Mouse (Mus musculus): ENCODE results near the gene Csnk1g2. TPM values are rescaled to one million over a fixed set of nuclear protein-coding genes. Genes with fewer than 3 reads are reported as not detected.
A peak's percentile ranks its signal among the peaks of the same experiment; 100 is the strongest.

Gene Csnk1g2
- polyA plus RNA-seq, 1 experiment from 2014 or later, result 15.1 TPM

DNA sequence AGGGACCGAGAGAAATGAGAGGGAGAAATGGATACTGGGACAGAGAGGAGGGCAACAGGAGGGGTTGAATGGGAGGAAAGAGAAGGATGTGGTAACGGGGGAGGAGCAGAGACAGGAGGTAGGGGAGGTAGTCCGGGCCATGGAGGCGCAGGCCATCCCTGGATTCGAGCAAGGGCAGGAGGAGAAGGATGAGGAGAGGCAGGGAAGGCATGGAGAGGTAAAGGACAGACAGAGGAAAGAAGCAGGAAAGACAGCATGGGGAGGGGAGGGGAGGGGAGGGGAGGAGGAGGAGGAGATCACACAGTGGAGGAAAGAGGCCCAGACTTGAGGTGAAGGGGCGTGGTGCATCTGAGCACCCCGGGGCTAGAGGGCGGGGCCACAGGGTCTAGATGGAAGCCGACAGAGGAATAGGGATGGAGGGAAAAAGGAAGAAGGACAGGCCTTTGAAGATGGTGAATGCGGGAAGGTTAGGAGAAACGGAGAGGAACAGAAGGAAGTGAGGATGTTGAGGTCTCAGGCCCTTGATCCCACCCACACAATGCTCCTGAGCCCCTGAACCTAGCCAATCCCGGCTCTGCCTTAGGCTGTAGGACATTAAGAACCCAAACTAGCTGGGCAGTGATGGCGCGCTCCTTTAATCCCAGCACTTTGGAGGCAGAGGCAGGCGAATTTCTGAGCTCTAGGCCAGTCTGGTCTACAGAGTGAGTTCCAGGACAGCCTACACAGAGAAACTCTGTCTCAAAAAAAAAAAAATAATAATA lies 34.4 kb downstream of the Csnk1g2 start, which contains the start of gene Btbd2:
Btbd2 (minus strand) TSS at position 209 of the 761 bp plus-strand sequence.
- peak within 1 kb of the TSS; percentile 93 for H3K4me3 ChIP-seq (ENCODE audit: low read length)
- H3K36me3 ChIP-seq (ENCODE audit: control insufficient read depth, insufficient read depth, low read length), result no peaks in the 10 kb centered on the region
- peak within 1 kb of the TSS; percentile 96 for H3K27ac ChIP-seq (ENCODE audit: low read length)
- no peaks in the 10 kb centered on the region for H3K9me3 ChIP-seq (ENCODE audit: control insufficient read depth, low read length)
- H3K27me3 ChIP-seq (replicated peaks; ENCODE audit: control insufficient read depth, insufficient read depth, low read length), result no peaks in the 10 kb centered on the region
- ATAC-seq, result peak; percentile 47
- H3K9ac ChIP-seq (ENCODE audit: low read depth, low read length), result peak within 1 kb of the TSS; percentile 95
- peaks cover 32% of the 10 kb centered on the region for H3K4me1 ChIP-seq (ENCODE audit: control insufficient read depth, insufficient read depth, low read length)
- peak within 1 kb of the TSS; percentile 91 for H3K4me2 ChIP-seq (ENCODE audit: low read depth, low read length)
- WGBS, result 21% methylated on average over 15 of the region's 15 CpGs

DNA sequence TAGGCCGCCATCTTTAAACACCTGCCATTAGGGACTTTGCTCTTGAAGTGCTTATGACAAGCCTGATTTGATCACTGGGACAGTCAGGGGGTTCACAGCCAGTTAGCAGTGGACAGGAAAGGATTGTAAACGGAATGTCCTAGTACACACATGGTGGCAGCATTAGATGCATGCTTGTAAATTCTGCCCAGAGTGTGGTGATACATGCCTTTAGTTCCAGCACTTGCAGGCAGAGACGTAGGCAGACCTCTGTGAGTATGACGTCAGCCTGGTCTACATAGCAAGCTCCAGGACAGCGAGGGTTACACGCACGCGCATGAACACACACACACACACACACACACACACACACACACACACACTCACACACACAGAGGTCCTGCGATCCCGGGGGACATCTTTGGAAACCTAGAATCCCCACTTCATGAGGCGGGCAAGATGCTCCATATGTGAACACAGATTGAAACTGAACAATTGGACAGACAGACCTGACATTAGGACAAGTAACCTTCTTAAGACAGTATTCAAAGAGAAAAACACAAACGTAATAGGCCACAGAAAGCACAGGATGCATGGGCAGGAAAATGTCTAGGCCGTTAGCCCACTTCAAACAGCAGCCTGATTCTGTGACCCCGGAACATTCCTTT lies 35.7 kb downstream of the Csnk1g2 start:
- Histone ChIP-seq H3K9ac (ENCODE audit: low read depth, low read length) (no peak overlapping the region), H3K4me1 (ENCODE audit: control insufficient read depth, insufficient read depth, low read length) (peaks cover 32% of the 10 kb centered on the region), H3K9me3 (ENCODE audit: control insufficient read depth, low read length) (no peaks in the 10 kb centered on the region), H3K36me3 (ENCODE audit: control insufficient read depth, insufficient read depth, low read length) (no peaks in the 10 kb centered on the region), H3K4me3 (ENCODE audit: low read length) (no peak overlapping the region), H3K4me2 (ENCODE audit: low read depth, low read length) (0 out of 2 replicates have a peak overlapping the region, but pooled peaks have one; percentile 2), H3K27ac (ENCODE audit: low read length) (peak overlapping the region; percentile 59), H3K27me3 (replicated peaks; ENCODE audit: control insufficient read depth, insufficient read depth, low read length) (no peaks in the 10 kb centered on the region)
- ATAC-seq, result no peak
- WGBS, result 81% methylated on average over 14 of the region's 14 CpGs

DNA sequence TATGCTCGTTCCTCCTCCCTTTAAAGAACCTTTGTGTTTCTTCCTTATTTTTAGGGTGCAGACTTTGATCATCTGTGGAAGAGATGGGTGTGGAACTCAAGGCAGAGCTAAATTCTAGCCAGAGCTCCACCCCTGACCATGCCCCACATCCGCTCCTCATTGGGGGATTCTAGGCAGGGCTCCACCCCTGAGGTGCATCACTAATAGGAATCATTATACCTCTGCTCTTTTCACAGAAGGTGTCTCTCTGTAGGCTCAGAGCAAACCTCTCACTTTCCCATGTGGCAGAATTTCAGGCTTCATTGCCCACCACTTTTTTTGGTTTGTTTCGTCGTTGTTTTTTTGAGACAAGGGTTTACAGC lies 36.2 kb downstream of the Csnk1g2 start:
- peaks cover 31% of the 10 kb centered on the region for H3K4me1 ChIP-seq (ENCODE audit: control insufficient read depth, insufficient read depth, low read length)
- H3K36me3 ChIP-seq (ENCODE audit: control insufficient read depth, insufficient read depth, low read length), result no peaks in the 10 kb centered on the region
- H3K4me3 ChIP-seq (ENCODE audit: low read length), result no peak overlapping the region
- peak overlapping the region; percentile 26 for H3K4me2 ChIP-seq (ENCODE audit: low read depth, low read length)
- no peaks in the 10 kb centered on the region for H3K9me3 ChIP-seq (ENCODE audit: control insufficient read depth, low read length)
- ATAC-seq, result peak; percentile 39
- H3K9ac ChIP-seq (ENCODE audit: low read depth, low read length), result no peak overlapping the region
- WGBS, result 60% methylated on average over 4 of the region's 4 CpGs
- no peaks in the 10 kb centered on the region for H3K27me3 ChIP-seq (replicated peaks; ENCODE audit: control insufficient read depth, insufficient read depth, low read length)
- peak overlapping the region; percentile 59 for H3K27ac ChIP-seq (ENCODE audit: low read length)

DNA sequence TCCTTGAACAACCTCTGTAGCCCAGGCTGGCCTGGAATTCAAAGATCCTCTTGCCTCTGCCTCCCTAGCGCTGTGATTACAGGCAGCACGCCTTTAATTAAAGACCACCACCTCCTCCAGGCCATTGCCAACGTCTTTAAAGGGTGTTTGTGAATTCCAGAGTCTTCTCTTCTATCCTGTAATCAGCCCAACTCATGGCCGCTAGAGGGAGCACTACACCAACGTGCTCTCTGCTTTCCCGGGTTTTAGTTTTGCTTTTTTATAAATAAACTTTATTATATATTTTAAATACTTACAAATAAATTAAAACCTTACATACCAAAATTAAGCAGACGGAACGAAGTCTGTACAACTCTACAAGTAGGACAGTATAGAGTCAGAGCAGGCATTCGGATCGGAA lies 36.6 kb downstream of the Csnk1g2 start:
- H3K9me3 ChIP-seq (ENCODE audit: control insufficient read depth, low read length), result no peaks in the 10 kb centered on the region
- H3K4me2 ChIP-seq (ENCODE audit: low read depth, low read length), result peak overlapping the region; percentile 26
- no peak for ATAC-seq
- no peak overlapping the region for H3K9ac ChIP-seq (ENCODE audit: low read depth, low read length)
- peaks cover 35% of the 10 kb centered on the region for H3K4me1 ChIP-seq (ENCODE audit: control insufficient read depth, insufficient read depth, low read length)
- H3K27me3 ChIP-seq (replicated peaks; ENCODE audit: control insufficient read depth, insufficient read depth, low read length), result no peaks in the 10 kb centered on the region
- peak overlapping the region; percentile 57 for H3K27ac ChIP-seq (ENCODE audit: low read length)
- H3K4me3 ChIP-seq (ENCODE audit: low read length), result peak overlapping the region; percentile 20; the same call in 1 of the 2 replicates
- no peaks in the 10 kb centered on the region for H3K36me3 ChIP-seq (ENCODE audit: control insufficient read depth, insufficient read depth, low read length)
- WGBS, result 12% methylated on average over 10 of the region's 10 CpGs

DNA sequence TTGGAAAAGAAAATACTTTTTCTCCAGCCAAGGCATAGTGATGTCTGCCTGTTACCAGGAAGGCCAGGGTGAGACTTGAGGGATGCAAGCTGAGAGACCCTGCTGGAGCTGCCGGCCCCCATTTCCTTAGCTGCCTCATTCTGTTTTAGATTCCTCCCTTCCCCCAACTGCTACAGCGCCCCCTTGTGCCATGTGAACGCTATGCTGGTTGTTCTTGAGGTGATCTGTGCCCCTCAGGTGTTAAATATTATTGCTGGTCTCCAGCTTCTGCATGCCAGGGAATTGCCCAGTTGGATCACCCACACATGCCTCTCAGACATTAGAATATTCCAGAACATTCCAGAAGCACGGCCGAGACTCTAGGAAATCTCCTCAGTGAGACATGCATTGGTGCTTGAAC lies 38.5 kb downstream of the Csnk1g2 start:
- H3K9ac ChIP-seq (ENCODE audit: low read depth, low read length), result no peak overlapping the region
- no peaks in the 10 kb centered on the region for H3K36me3 ChIP-seq (ENCODE audit: control insufficient read depth, insufficient read depth, low read length)
- 39% methylated on average over 5 of the region's 5 CpGs for WGBS
- H3K27me3 ChIP-seq (replicated peaks; ENCODE audit: control insufficient read depth, insufficient read depth, low read length), result no peaks in the 10 kb centered on the region
- no peak overlapping the region for H3K27ac ChIP-seq (ENCODE audit: low read length)
- H3K4me2 ChIP-seq (ENCODE audit: low read depth, low read length), result no peak overlapping the region
- H3K9me3 ChIP-seq (ENCODE audit: control insufficient read depth, low read length), result no peaks in the 10 kb centered on the region
- H3K4me1 ChIP-seq (ENCODE audit: control insufficient read depth, insufficient read depth, low read length), result peaks cover 40% of the 10 kb centered on the region
- no peak for ATAC-seq
- no peak overlapping the region for H3K4me3 ChIP-seq (ENCODE audit: low read length)

DNA sequence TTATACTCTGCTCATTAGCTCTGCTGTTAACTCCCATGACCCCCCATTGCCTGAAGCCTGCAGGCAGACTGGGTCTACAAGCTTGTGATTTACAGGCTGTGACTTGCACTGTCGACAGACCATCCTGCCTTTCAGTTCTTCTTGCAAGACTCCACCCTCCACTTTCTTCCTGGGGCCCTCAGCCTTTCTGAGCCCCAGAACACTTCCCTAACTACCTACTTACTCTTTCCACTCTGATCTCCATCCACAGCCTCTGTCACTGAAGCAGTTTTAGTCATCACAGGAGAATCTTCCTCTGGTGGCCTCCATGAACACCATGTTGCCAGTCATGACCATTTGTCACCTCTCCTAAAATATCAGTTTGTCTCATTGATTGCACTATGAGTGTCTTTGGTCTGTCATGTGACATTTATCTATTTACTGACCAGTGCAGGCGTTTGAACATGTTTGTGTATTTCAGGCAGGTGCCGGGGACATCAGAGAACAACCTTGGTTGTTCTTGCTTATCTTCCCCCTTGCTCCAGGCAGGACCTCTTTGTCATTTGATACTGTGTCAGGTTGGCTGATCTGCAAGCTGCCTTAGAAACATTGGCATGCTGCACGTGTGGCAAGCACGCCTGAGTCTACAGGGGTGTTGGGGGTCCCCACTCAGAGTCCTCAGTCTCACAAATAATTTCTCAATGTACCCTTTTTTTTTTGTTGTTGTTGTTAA lies 41.0 kb downstream of the Csnk1g2 start:
- no peak overlapping the region for H3K9ac ChIP-seq (ENCODE audit: low read depth, low read length)
- H3K9me3 ChIP-seq (ENCODE audit: control insufficient read depth, low read length), result no peaks in the 10 kb centered on the region
- H3K36me3 ChIP-seq (ENCODE audit: control insufficient read depth, insufficient read depth, low read length), result peaks cover 18% of the 10 kb centered on the region
- no peak for ATAC-seq
- H3K27ac ChIP-seq (ENCODE audit: low read length), result no peak overlapping the region
- no peaks in the 10 kb centered on the region for H3K27me3 ChIP-seq (replicated peaks; ENCODE audit: control insufficient read depth, insufficient read depth, low read length)
- H3K4me1 ChIP-seq (ENCODE audit: control insufficient read depth, insufficient read depth, low read length), result peaks cover 29% of the 10 kb centered on the region
- WGBS, result 29% methylated on average over 5 of the region's 5 CpGs
- no peak overlapping the region for H3K4me3 ChIP-seq (ENCODE audit: low read length)
- no peak overlapping the region for H3K4me2 ChIP-seq (ENCODE audit: low read depth, low read length)

DNA sequence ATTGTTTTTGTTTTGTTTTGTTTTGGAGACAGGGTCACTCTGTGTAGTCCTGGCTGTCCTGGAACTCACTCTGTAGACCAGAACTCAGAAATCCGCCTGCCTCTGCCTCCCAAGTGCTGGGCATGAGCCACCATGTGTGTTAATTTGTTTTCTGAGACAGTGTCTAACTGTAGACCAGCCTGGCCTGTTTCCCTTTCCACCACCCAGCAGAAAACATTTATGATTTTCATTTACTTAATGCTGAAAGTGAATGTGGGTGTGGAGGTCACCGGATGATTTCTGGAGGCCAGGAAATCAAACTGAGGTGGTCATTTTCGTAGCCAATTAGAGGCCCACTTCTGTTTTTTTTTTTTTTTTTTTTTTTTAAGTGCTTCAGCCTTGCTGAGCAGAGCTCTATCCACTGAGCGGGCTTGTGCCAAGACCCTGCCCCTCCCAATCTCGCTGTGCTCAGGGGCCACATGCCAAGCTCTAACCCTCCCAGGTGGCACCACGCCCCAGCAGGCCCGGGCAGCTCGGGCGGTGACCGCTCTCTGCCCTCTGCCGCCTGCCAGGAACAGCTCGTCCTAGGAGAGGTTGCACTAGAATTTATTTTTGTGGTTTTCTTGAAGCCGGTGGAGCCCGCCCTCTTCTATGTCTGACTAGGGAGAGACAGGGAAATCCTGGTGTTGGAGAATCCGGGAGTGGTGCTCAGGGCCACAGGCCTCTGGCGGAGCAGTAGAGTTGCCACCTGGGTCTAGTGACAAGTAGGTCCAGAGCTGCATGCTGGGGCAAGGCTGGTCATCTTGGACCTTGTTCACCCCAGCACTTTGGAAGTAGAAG lies 41.8 kb downstream of the Csnk1g2 start:
- Histone ChIP-seq H3K27me3 (replicated peaks; ENCODE audit: control insufficient read depth, insufficient read depth, low read length) (no peaks in the 10 kb centered on the region), H3K4me2 (ENCODE audit: low read depth, low read length) (peak overlapping the region; percentile 31), H3K27ac (ENCODE audit: low read length) (peak overlapping the region; percentile 78), H3K9ac (ENCODE audit: low read depth, low read length) (peak overlapping the region; percentile 56; the same call in 1 of the 2 replicates), H3K4me3 (ENCODE audit: low read length) (peak overlapping the region; percentile 13; the same call in 1 of the 2 replicates), H3K36me3 (ENCODE audit: control insufficient read depth, insufficient read depth, low read length) (peaks cover 25% of the 10 kb centered on the region), H3K9me3 (ENCODE audit: control insufficient read depth, low read length) (no peaks in the 10 kb centered on the region), H3K4me1 (ENCODE audit: control insufficient read depth, insufficient read depth, low read length) (peaks cover 28% of the 10 kb centered on the region)
- 27% methylated on average over 16 of the region's 16 CpGs for WGBS
- ATAC-seq, result peak; percentile 51

DNA sequence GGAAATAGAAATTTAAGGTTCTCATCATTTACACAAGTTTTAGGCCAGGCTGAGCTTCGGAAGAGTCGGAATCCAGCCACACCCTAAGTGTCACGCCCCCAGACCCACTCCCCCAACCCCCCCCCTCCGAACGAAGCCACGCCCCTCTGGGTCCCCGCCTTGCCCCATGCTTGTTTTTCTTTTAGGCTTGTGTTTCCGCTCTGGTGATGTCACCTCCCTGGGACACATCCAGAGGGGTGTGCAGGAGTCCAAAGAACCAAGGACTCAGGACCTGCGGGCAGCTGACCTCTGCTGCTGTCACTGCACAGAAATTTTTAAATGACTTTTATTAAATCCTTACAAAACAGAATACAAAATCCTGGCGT lies 42.4 kb downstream of the Csnk1g2 start:
- Histone ChIP-seq H3K36me3 (ENCODE audit: control insufficient read depth, insufficient read depth, low read length) (peaks cover 30% of the 10 kb centered on the region), H3K4me2 (ENCODE audit: low read depth, low read length) (peak overlapping the region; percentile 31), H3K4me1 (ENCODE audit: control insufficient read depth, insufficient read depth, low read length) (peaks cover 28% of the 10 kb centered on the region), H3K9ac (ENCODE audit: low read depth, low read length) (peak overlapping the region; percentile 56; the same call in 1 of the 2 replicates), H3K9me3 (ENCODE audit: control insufficient read depth, low read length) (no peaks in the 10 kb centered on the region), H3K27ac (ENCODE audit: low read length) (peak overlapping the region; percentile 78), H3K4me3 (ENCODE audit: low read length) (no peak overlapping the region), H3K27me3 (replicated peaks; ENCODE audit: control insufficient read depth, insufficient read depth, low read length) (no peaks in the 10 kb centered on the region)
- WGBS, result 12% methylated on average over 10 of the region's 10 CpGs
- ATAC-seq, result peak; percentile 60
